Mouse (Mus musculus): ENCODE results near the gene Plekhg6. TPM values are rescaled to one million over a fixed set of nuclear protein-coding genes. Genes with fewer than 3 reads are reported as not detected.

Gene Plekhg6
- polyA plus RNA-seq, 1 experiment from 2014 or later: 6.1 TPM

GRCm38 (mm10) chr6:125360846-125361245 lies 19.7 kb downstream of the Plekhg6 start:
- Histone ChIP-seq H3K27ac (ENCODE audit: low read depth, low read length) (no peak overlapping the region), H3K9me3 (ENCODE audit: control insufficient read depth, low read length) (no peaks in the 10 kb centered on the region), H3K4me3 (ENCODE audit: low read length) (no peak overlapping the region), H3K4me1 (ENCODE audit: control insufficient read depth, insufficient read depth, low read length) (peaks cover 21% of the 10 kb centered on the region), H3K27me3 (ENCODE audit: control insufficient read depth, insufficient read depth, low read length) (peaks cover 4% of the 10 kb centered on the region), H3K4me2 (replicated peaks; ENCODE audit: low read depth, low read length) (no peak overlapping the region), H3K36me3 (ENCODE audit: control insufficient read depth, insufficient read depth, low read length) (peaks cover 47% of the 10 kb centered on the region), H3K9ac (ENCODE audit: low read depth, low read length) (no peak overlapping the region)
- no peak for ATAC-seq (ENCODE audit: low FRiP score, low TSS enrichment)
- WGBS: 63% methylated on average over 9 of the region's 9 CpGs

GRCm38 (mm10) chr6:125359999-125360398 lies 20.6 kb downstream of the Plekhg6 start:
- 43% methylated on average over 9 of the region's 9 CpGs for WGBS
- peaks cover 47% of the 10 kb centered on the region for H3K36me3 ChIP-seq (ENCODE audit: control insufficient read depth, insufficient read depth, low read length)

GRCm38 (mm10) chr6:125357334-125357733 lies 23.3 kb downstream of the Plekhg6 start:
- Histone ChIP-seq H3K4me3 (ENCODE audit: low read length) (no peak overlapping the region), H3K4me1 (ENCODE audit: control insufficient read depth, insufficient read depth, low read length) (peaks cover 41% of the 10 kb centered on the region), H3K27me3 (ENCODE audit: control insufficient read depth, insufficient read depth, low read length) (no peaks in the 10 kb centered on the region; the same call in 1 of the 2 replicates), H3K4me2 (replicated peaks; ENCODE audit: low read depth, low read length) (no peak overlapping the region), H3K9ac (ENCODE audit: low read depth, low read length) (no peak overlapping the region), H3K27ac (ENCODE audit: low read depth, low read length) (no peak overlapping the region), H3K36me3 (ENCODE audit: control insufficient read depth, insufficient read depth, low read length) (peaks cover 47% of the 10 kb centered on the region), H3K9me3 (ENCODE audit: control insufficient read depth, low read length) (no peaks in the 10 kb centered on the region)
- no peak for ATAC-seq (ENCODE audit: low FRiP score, low TSS enrichment)
- WGBS: 73% methylated on average over 15 of the region's 15 CpGs

More at GRCm38 (mm10) chr6:125359999-125360398, 20.6 kb downstream of the Plekhg6 start:
- Histone ChIP-seq H3K27me3 (ENCODE audit: control insufficient read depth, insufficient read depth, low read length) (peaks cover 4% of the 10 kb centered on the region), H3K4me3 (ENCODE audit: low read length) (no peak overlapping the region), H3K27ac (ENCODE audit: low read depth, low read length) (no peak overlapping the region), H3K4me1 (ENCODE audit: control insufficient read depth, insufficient read depth, low read length) (peaks cover 30% of the 10 kb centered on the region), H3K9me3 (ENCODE audit: control insufficient read depth, low read length) (no peaks in the 10 kb centered on the region), H3K4me2 (replicated peaks; ENCODE audit: low read depth, low read length) (no peak overlapping the region), H3K9ac (ENCODE audit: low read depth, low read length) (no peak overlapping the region)
- ATAC-seq (ENCODE audit: low FRiP score, low TSS enrichment): no peak

GRCm38 (mm10) chr6:125356264-125356663 lies 24.3 kb downstream of the Plekhg6 start:
- no peak for ATAC-seq (ENCODE audit: low FRiP score, low TSS enrichment)
- Histone ChIP-seq H3K27ac (ENCODE audit: low read depth, low read length) (no peak overlapping the region), H3K4me1 (ENCODE audit: control insufficient read depth, insufficient read depth, low read length) (peaks cover 52% of the 10 kb centered on the region), H3K27me3 (ENCODE audit: control insufficient read depth, insufficient read depth, low read length) (no peaks in the 10 kb centered on the region), H3K9me3 (ENCODE audit: control insufficient read depth, low read length) (no peaks in the 10 kb centered on the region), H3K4me2 (replicated peaks; ENCODE audit: low read depth, low read length) (no peak overlapping the region), H3K36me3 (ENCODE audit: control insufficient read depth, insufficient read depth, low read length) (peaks cover 37% of the 10 kb centered on the region), H3K9ac (ENCODE audit: low read depth, low read length) (peak overlapping the region; percentile 31; the same call in 1 of the 2 replicates), H3K4me3 (ENCODE audit: low read length) (no peak overlapping the region)
- 22% methylated on average over 8 of the region's 8 CpGs for WGBS

- Histone ChIP-seq H3K9ac (ENCODE audit: low read depth, low read length) (peak overlapping the region; percentile 1; the same call in 1 of the 2 replicates), H3K36me3 (ENCODE audit: control insufficient read depth, insufficient read depth, low read length) (peaks cover 27% of the 10 kb centered on the region), H3K27ac (ENCODE audit: low read depth, low read length) (peak overlapping the region; percentile 72), H3K4me1 (ENCODE audit: control insufficient read depth, insufficient read depth, low read length) (peaks cover 58% of the 10 kb centered on the region), H3K27me3 (ENCODE audit: control insufficient read depth, insufficient read depth, low read length) (no peaks in the 10 kb centered on the region), H3K4me2 (replicated peaks; ENCODE audit: low read depth, low read length) (peak overlapping the region; percentile 34), H3K4me3 (ENCODE audit: low read length) (peak overlapping the region; percentile 14), H3K9me3 (ENCODE audit: control insufficient read depth, low read length) (no peaks in the 10 kb centered on the region)
- WGBS: 4% methylated on average over 10 of the region's 10 CpGs
- no peak for ATAC-seq (ENCODE audit: low FRiP score, low TSS enrichment)
Observed at GRCm38 (mm10) chr6:125355197-125355741, 25.3 kb downstream of the Plekhg6 start.

- H3K36me3 ChIP-seq (ENCODE audit: control insufficient read depth, insufficient read depth, low read length): peaks cover 24% of the 10 kb centered on the region
- H3K4me3 ChIP-seq (ENCODE audit: low read length): peak overlapping the region; percentile 14; the same call in 1 of the 2 replicates
- peaks cover 58% of the 10 kb centered on the region for H3K4me1 ChIP-seq (ENCODE audit: control insufficient read depth, insufficient read depth, low read length)
- peak overlapping the region; percentile 1; the same call in 1 of the 2 replicates for H3K9ac ChIP-seq (ENCODE audit: low read depth, low read length)
- no peaks in the 10 kb centered on the region for H3K9me3 ChIP-seq (ENCODE audit: control insufficient read depth, low read length)
- peak; percentile 34; the same call in 1 of the 2 replicates for ATAC-seq (ENCODE audit: low FRiP score, low TSS enrichment)
- WGBS: 6% methylated on average over 14 of the region's 14 CpGs
- peak overlapping the region; percentile 34 for H3K4me2 ChIP-seq (replicated peaks; ENCODE audit: low read depth, low read length)
- H3K27ac ChIP-seq (ENCODE audit: low read depth, low read length): peak overlapping the region; percentile 72
- H3K27me3 ChIP-seq (ENCODE audit: control insufficient read depth, insufficient read depth, low read length): no peaks in the 10 kb centered on the region
Observed at GRCm38 (mm10) chr6:125354352-125355151, 26.0 kb downstream of the Plekhg6 start.

- H3K9ac ChIP-seq (ENCODE audit: low read depth, low read length): 0 out of 2 replicates have a peak overlapping the region, but pooled peaks have one; percentile 1
Observed at GRCm38 (mm10) chr6:125353655-125354054, 26.9 kb downstream of the Plekhg6 start.

GRCm38 (mm10) chr6:125353221-125353620 lies 27.4 kb downstream of the Plekhg6 start:
- no peak for ATAC-seq (ENCODE audit: low FRiP score, low TSS enrichment)
- no peak overlapping the region for H3K4me2 ChIP-seq (replicated peaks; ENCODE audit: low read depth, low read length)
- H3K9me3 ChIP-seq (ENCODE audit: control insufficient read depth, low read length): no peaks in the 10 kb centered on the region
- WGBS: 63% methylated on average over 11 of the region's 11 CpGs
- 0 out of 2 replicates have a peak overlapping the region, but pooled peaks have one; percentile 72 for H3K27ac ChIP-seq (ENCODE audit: low read depth, low read length)
- no peaks in the 10 kb centered on the region for H3K27me3 ChIP-seq (ENCODE audit: control insufficient read depth, insufficient read depth, low read length)
- H3K9ac ChIP-seq (ENCODE audit: low read depth, low read length): no peak overlapping the region
- H3K4me3 ChIP-seq (ENCODE audit: low read length): no peak overlapping the region
- peaks cover 66% of the 10 kb centered on the region for H3K4me1 ChIP-seq (ENCODE audit: control insufficient read depth, insufficient read depth, low read length)
- peaks cover 12% of the 10 kb centered on the region for H3K36me3 ChIP-seq (ENCODE audit: control insufficient read depth, insufficient read depth, low read length)

More at GRCm38 (mm10) chr6:125353655-125354054, 26.9 kb downstream of the Plekhg6 start:
- WGBS: 68% methylated on average over 4 of the region's 4 CpGs
- Histone ChIP-seq H3K36me3 (ENCODE audit: control insufficient read depth, insufficient read depth, low read length) (peaks cover 16% of the 10 kb centered on the region), H3K9me3 (ENCODE audit: control insufficient read depth, low read length) (no peaks in the 10 kb centered on the region), H3K4me2 (replicated peaks; ENCODE audit: low read depth, low read length) (peak overlapping the region; percentile 34), H3K4me3 (ENCODE audit: low read length) (no peak overlapping the region), H3K4me1 (ENCODE audit: control insufficient read depth, insufficient read depth, low read length) (peaks cover 64% of the 10 kb centered on the region), H3K27me3 (ENCODE audit: control insufficient read depth, insufficient read depth, low read length) (no peaks in the 10 kb centered on the region), H3K27ac (ENCODE audit: low read depth, low read length) (peak overlapping the region; percentile 72; the same call in 1 of the 2 replicates)
- ATAC-seq (ENCODE audit: low FRiP score, low TSS enrichment): no peak

GRCm38 (mm10) chr6:125352811-125353210 lies 27.8 kb downstream of the Plekhg6 start:
- Histone ChIP-seq H3K4me1 (ENCODE audit: control insufficient read depth, insufficient read depth, low read length) (peaks cover 63% of the 10 kb centered on the region), H3K27ac (ENCODE audit: low read depth, low read length) (no peak overlapping the region), H3K4me2 (replicated peaks; ENCODE audit: low read depth, low read length) (no peak overlapping the region; the same call in 1 of the 2 replicates), H3K4me3 (ENCODE audit: low read length) (no peak overlapping the region), H3K36me3 (ENCODE audit: control insufficient read depth, insufficient read depth, low read length) (peaks cover 8% of the 10 kb centered on the region), H3K9ac (ENCODE audit: low read depth, low read length) (no peak overlapping the region), H3K9me3 (ENCODE audit: control insufficient read depth, low read length) (no peaks in the 10 kb centered on the region), H3K27me3 (ENCODE audit: control insufficient read depth, insufficient read depth, low read length) (no peaks in the 10 kb centered on the region)
- WGBS: 57% methylated on average over 4 of the region's 4 CpGs
- ATAC-seq (ENCODE audit: low FRiP score, low TSS enrichment): no peak
